Mouse (Mus musculus) liver, postnatal 0 days (tissue): ENCODE results near the gene Aspscr1.

Experiments used
- CTCF ChIP-seq: sonication (generic); IDR thresholded peaks from 2 replicates; pipeline ENCODE4 v1.5.1; 2016; ENCODE audit warnings: antibody characterized with exemption, low read depth
- EP300 ChIP-seq: IDR thresholded peaks from 2 replicates; pipeline ENCODE4 v1.6.1; 2016; ENCODE audit warnings: antibody characterized with exemption, low read depth, mild to moderate bottlenecking

GRCm38 (mm10) chr11:120726243-120727168 is 53.7 kb downstream of the Aspscr1 start:
- TF ChIP-seq CTCF (peak; percentile 5; the same call in 1 of the 2 replicates), EP300 (no peak)
